In genomic region chr14:26534757-26535479, GRCm38 (mm10) we compare ENCODE assay signal across 8 mouse cellular contexts. TPM values are rescaled to one million over a fixed set of nuclear protein-coding genes. Genes with fewer than 3 reads are reported as not detected.
DNase-seq lines count a peak whose midpoint lies in the region; ATAC-seq and TF ChIP-seq lines count a peak whose summit lies in the region.

TSS of gene Slmap (minus strand) at chr14:26534931.

- DNase-seq in ES-E14 (ENCODE audit: low read depth, low spot score), result peak; percentile 100
- peak; percentile 98 for DNase-seq in cerebellum, adult 11-12 months
- DNase-seq in heart, postnatal 25 days (ENCODE audit: low spot score), result peak; percentile 96
- DNase-seq in layer of hippocampus, adult 18-20 months (ENCODE audit: low spot score in 2 of 2), result peak; percentile 98 to 100
- peak; percentile 99 for DNase-seq in lung, adult 2 months
- peak; percentile 95 to 98 for DNase-seq in thymus, adult 18-20 months

- in situ Hi-C loops in ES-E14 (cut with MboI; ENCODE audit: low sequenced_read_pairs in 2 of 2, unreplicated experiment in 2 of 2), result loop anchor here in 1 of 2 experiments (10.0 kb wide), 1 partner anchor 60 kb away; no protein-coding TSS in a partner anchor

- no peak for TF ChIP-seq CTCF in lung, adult 2 months (IDR thresholded peaks at IDR 0.05; ENCODE audit: insufficient read depth, low read length)

- ATAC-seq in forebrain, embryonic 15.5 days (replicated peaks), result peak; percentile 97
- ATAC-seq in neutrophil, adult 5-6 weeks (ENCODE audit: extremely low read depth, insufficient number of reproducible peaks, low FRiP score, poor library complexity, severe bottlenecking), result peak; percentile 99

- WGBS in forebrain, embryonic 15.5 days, result 14% methylated on average over 31 of the region's 33 CpGs
- 14% methylated on average over 31 of the region's 33 CpGs for whole genome bisulfite sequencing in lung, adult 2 months

- H3K9me3 ChIP-seq in ES-E14 (ENCODE audit: control insufficient read depth, insufficient read depth, low read depth, low read length), result no peaks in the 10 kb centered on the region
- H3K9me3 ChIP-seq in forebrain, embryonic 15.5 days, result no peaks in the 10 kb centered on the region

- TF ChIP-seq POLR2A in lung, adult 2 months (IDR thresholded peaks at IDR 0.05; ENCODE audit: borderline replicate concordance, extremely low read depth, low read depth, low read length), result peak; percentile 62; the same call in 1 of the 2 replicates

- peak within 1 kb of the TSS; percentile 92 for H3K4me2 ChIP-seq in forebrain, embryonic 15.5 days (replicated peaks)

- H3K27me3 ChIP-seq in forebrain, embryonic 15.5 days, result no peaks in the 10 kb centered on the region

- intact Hi-C loops in heart, postnatal 25 days (cut with DNase I), result loop anchor here (2.0 kb wide), 1 partner anchor 44 kb away; no protein-coding TSS in a partner anchor

- H3K9ac ChIP-seq in ES-E14 (ENCODE audit: insufficient read depth, low read depth, low read length, poor library complexity, severe bottlenecking), result peak within 1 kb of the TSS; percentile 99
- peak within 1 kb of the TSS; percentile 89 for H3K9ac ChIP-seq in forebrain, embryonic 15.5 days (replicated peaks)

- peak within 1 kb of the TSS; percentile 85 for H3K27ac ChIP-seq in ES-E14 (ENCODE audit: insufficient read depth, low read depth, low read length, poor library complexity, severe bottlenecking)
- peak within 1 kb of the TSS; percentile 87 for H3K27ac ChIP-seq in forebrain, embryonic 15.5 days (replicated peaks)

- H3K4me3 ChIP-seq in ES-E14 (ENCODE audit: insufficient read depth in 1 of 2, low read depth in 1 of 2, low read length in 2 of 2, poor library complexity in 1 of 2, severe bottlenecking in 1 of 2), result peak within 1 kb of the TSS; percentile 81 to 100
- peak within 1 kb of the TSS; percentile 98 for H3K4me3 ChIP-seq in forebrain, embryonic 15.5 days
- H3K4me3 ChIP-seq in lung, adult 2 months (replicated peaks; ENCODE audit: extremely low read depth, low read depth, low read length), result peak within 1 kb of the TSS; percentile 66

- peaks cover 2% of the 10 kb centered on the region; the same call in 1 of the 2 replicates for H3K36me3 ChIP-seq in ES-E14 (ENCODE audit: control insufficient read depth, insufficient read depth, low read length, poor library complexity, severe bottlenecking)
- H3K36me3 ChIP-seq in forebrain, embryonic 15.5 days, result no peaks in the 10 kb centered on the region

- peaks cover 0 to 5% of the 10 kb centered on the region in 2 experiments; a peak in 2 of 4 replicates for H3K4me1 ChIP-seq in ES-E14 (ENCODE audit: control insufficient read depth in 2 of 2, insufficient read depth in 2 of 2, low read length in 2 of 2, poor library complexity in 1 of 2)
- H3K4me1 ChIP-seq in forebrain, embryonic 15.5 days, result peaks cover 33% of the 10 kb centered on the region
- H3K4me1 ChIP-seq in lung, adult 2 months (ENCODE audit: control insufficient read depth, insufficient read depth, low read length), result peaks cover 13% of the 10 kb centered on the region

TF ChIP-seq in ES-E14, 5 proteins besides CTCF, POLR2A, EP300 and RAD21:
- TF ChIP-seq HCFC1 (IDR thresholded peaks at IDR 0.05; ENCODE audit: borderline replicate concordance, insufficient read depth, low read length) (peak; percentile 97), ZC3H11A (IDR thresholded peaks at IDR 0.05; ENCODE audit: borderline replicate concordance, low read depth, low read length) (no peak)

RNA-seq across cellular contexts. Expression of gene Slmap, which starts in this region (rescaled TPM):
- total RNA-seq in ES-E14 (2012; rRNA removed), result 45.0 and 45.2 TPM in 2 replicates
- 13.1 and 14.9 TPM in 2 replicates for polyA plus RNA-seq in forebrain, embryonic 15.5 days (2015; fragmentation: Nextera tagmentation; extraction: Ambion mirVana)
- total RNA-seq in heart, postnatal 25 days (2021), result 100 to 1,000 TPM; 280 to 332 TPM
- 100 to 1,000 TPM in 1 of 2 experiments, 10 to 100 TPM in 1; 99.2 to 103 TPM for total RNA-seq in layer of hippocampus, adult 18-20 months (2021)
- 22.8 and 25.0 TPM in 2 replicates for polyA plus RNA-seq in lung, adult 2 months (2012; rRNA removed)
- total RNA-seq in neutrophil, adult 5-6 weeks (2017), result 113 and 137 TPM in 2 replicates

Comparison
In these comparisons a context has a peak if more than half of its experiments do, and no peak if none do; other contexts are left out.
1. Peak in every context shown above with its lines: DNase-seq, ATAC-seq, H3K4me3 ChIP-seq and H3K27ac ChIP-seq.